Mouse (Mus musculus): ENCODE data around the gene Btg1. TPM values are rescaled to one million over a fixed set of nuclear protein-coding genes. Genes with fewer than 3 reads are reported as not detected.

The Btg1 gene
- polyA plus RNA-seq (2014; fragmentation: Nextera tagmentation; extraction: Ambion mirVana): 54.5 and 54.7 TPM in 2 replicates

DNA sequence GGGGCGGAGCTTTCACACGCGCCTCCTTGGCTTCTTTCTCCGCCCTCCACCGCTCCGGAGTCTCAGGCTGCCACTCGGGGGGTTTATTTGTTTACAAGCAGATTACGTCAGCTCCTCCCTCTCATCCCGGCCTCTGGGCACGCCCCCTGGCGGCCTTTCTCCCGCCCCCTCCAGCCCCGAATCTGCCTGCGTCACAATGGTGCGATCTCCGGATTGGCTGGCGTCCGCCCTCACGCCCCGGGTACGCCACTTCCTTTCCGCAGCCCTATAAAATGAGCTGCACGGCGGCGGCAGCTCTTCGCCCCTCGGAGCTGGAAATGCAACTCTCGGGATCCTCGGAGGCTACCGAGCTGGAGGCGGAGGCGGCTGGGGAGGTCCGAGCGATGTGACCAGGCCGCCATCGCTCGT lies at the start of gene Btg1:
Gene Btg1 (plus strand): TSS at position 298 of the 408 bp plus-strand sequence.
- H3K4me1 ChIP-seq (replicated peaks; ENCODE audit: control insufficient read depth, insufficient read depth, low read length): peaks cover 15% of the 10 kb centered on the region
- peak within 1 kb of the TSS; percentile 96 for H3K4me2 ChIP-seq (replicated peaks)
- peak; percentile 98 for ATAC-seq (ENCODE audit: low FRiP score)
- under 1% methylated on average over 36 of the region's 37 CpGs for WGBS
- peak within 1 kb of the TSS; percentile 99 for H3K9ac ChIP-seq
- H3K27me3 ChIP-seq (ENCODE audit: control insufficient read depth, insufficient read depth, low read length): no peaks in the 10 kb centered on the region
- no peaks in the 10 kb centered on the region for H3K9me3 ChIP-seq (ENCODE audit: control insufficient read depth, low read length)
- H3K4me3 ChIP-seq (replicated peaks; ENCODE audit: low read length): peak within 1 kb of the TSS; percentile 96
- peak within 1 kb of the TSS; percentile 95 for H3K27ac ChIP-seq
- H3K36me3 ChIP-seq (replicated peaks; ENCODE audit: control insufficient read depth, insufficient read depth): peaks cover 10% of the 10 kb centered on the region; the same call in 1 of the 2 replicates
- peak; percentile 99 for DNase-seq (ENCODE audit: low spot score)

GRCm38 (mm10) chr10:96569469-96569868 lies 47.3 kb upstream of the Btg1 start:
- Histone ChIP-seq H3K27me3 (ENCODE audit: control insufficient read depth, insufficient read depth, low read length) (no peaks in the 10 kb centered on the region), H3K27ac (no peak overlapping the region), H3K36me3 (replicated peaks; ENCODE audit: control insufficient read depth, insufficient read depth) (no peaks in the 10 kb centered on the region), H3K9me3 (ENCODE audit: control insufficient read depth, low read length) (0 out of 2 replicates have a peak, but pooled peaks cover 3% of the 10 kb centered on the region), H3K4me3 (replicated peaks; ENCODE audit: low read length) (no peak overlapping the region), H3K4me1 (replicated peaks; ENCODE audit: control insufficient read depth, insufficient read depth, low read length) (no peaks in the 10 kb centered on the region), H3K4me2 (replicated peaks) (no peak overlapping the region), H3K9ac (no peak overlapping the region)
- no peak for ATAC-seq (ENCODE audit: low FRiP score)
- no peak for DNase-seq (ENCODE audit: low spot score)
- 86% methylated on average over 8 of the region's 8 CpGs for WGBS

- Histone ChIP-seq H3K4me3 (replicated peaks; ENCODE audit: low read length) (no peak overlapping the region), H3K9me3 (ENCODE audit: control insufficient read depth, low read length) (0 out of 2 replicates have a peak, but pooled peaks cover 3% of the 10 kb centered on the region), H3K4me2 (replicated peaks) (no peak overlapping the region), H3K36me3 (replicated peaks; ENCODE audit: control insufficient read depth, insufficient read depth) (no peaks in the 10 kb centered on the region), H3K27me3 (ENCODE audit: control insufficient read depth, insufficient read depth, low read length) (no peaks in the 10 kb centered on the region), H3K4me1 (replicated peaks; ENCODE audit: control insufficient read depth, insufficient read depth, low read length) (no peaks in the 10 kb centered on the region), H3K9ac (no peak overlapping the region), H3K27ac (0 out of 2 replicates have a peak overlapping the region, but pooled peaks have one; percentile 26)
- WGBS: 47% methylated on average over 4 of the region's 4 CpGs
- DNase-seq (ENCODE audit: low spot score): no peak
- ATAC-seq (ENCODE audit: low FRiP score): no peak
Observed at GRCm38 (mm10) chr10:96571176-96571575, 45.6 kb upstream of the Btg1 start.

- Histone ChIP-seq H3K36me3 (replicated peaks; ENCODE audit: control insufficient read depth, insufficient read depth) (no peaks in the 10 kb centered on the region), H3K9ac (no peak overlapping the region), H3K4me1 (replicated peaks; ENCODE audit: control insufficient read depth, insufficient read depth, low read length) (no peaks in the 10 kb centered on the region), H3K4me2 (replicated peaks) (no peak overlapping the region), H3K27ac (no peak overlapping the region), H3K4me3 (replicated peaks; ENCODE audit: low read length) (no peak overlapping the region), H3K9me3 (ENCODE audit: control insufficient read depth, low read length) (no peaks in the 10 kb centered on the region), H3K27me3 (ENCODE audit: control insufficient read depth, insufficient read depth, low read length) (no peaks in the 10 kb centered on the region)
- 44% methylated on average over 6 of the region's 6 CpGs for WGBS
- DNase-seq (ENCODE audit: low spot score): no peak
- ATAC-seq (ENCODE audit: low FRiP score): no peak
Observed at GRCm38 (mm10) chr10:96574786-96575185, 42.0 kb upstream of the Btg1 start.

- no peak overlapping the region for H3K4me2 ChIP-seq (replicated peaks)
- WGBS: 91% methylated on average over 5 of the region's 5 CpGs
- H3K27me3 ChIP-seq (ENCODE audit: control insufficient read depth, insufficient read depth, low read length): no peaks in the 10 kb centered on the region
- no peak for ATAC-seq (ENCODE audit: low FRiP score)
- H3K9me3 ChIP-seq (ENCODE audit: control insufficient read depth, low read length): no peaks in the 10 kb centered on the region
- no peak overlapping the region for H3K27ac ChIP-seq
- H3K36me3 ChIP-seq (replicated peaks; ENCODE audit: control insufficient read depth, insufficient read depth): no peaks in the 10 kb centered on the region
- H3K4me1 ChIP-seq (replicated peaks; ENCODE audit: control insufficient read depth, insufficient read depth, low read length): no peaks in the 10 kb centered on the region
- H3K9ac ChIP-seq: no peak overlapping the region
- no peak overlapping the region for H3K4me3 ChIP-seq (replicated peaks; ENCODE audit: low read length)
- no peak for DNase-seq (ENCODE audit: low spot score)
Observed at GRCm38 (mm10) chr10:96575338-96575737, 41.5 kb upstream of the Btg1 start.

- no peak overlapping the region for H3K4me3 ChIP-seq (replicated peaks; ENCODE audit: low read length)
- H3K27ac ChIP-seq: no peak overlapping the region
- DNase-seq (ENCODE audit: low spot score) (peak; percentile 23), ATAC-seq (ENCODE audit: low FRiP score) (no peak)
- no peak overlapping the region for H3K4me2 ChIP-seq (replicated peaks)
- no peaks in the 10 kb centered on the region for H3K36me3 ChIP-seq (replicated peaks; ENCODE audit: control insufficient read depth, insufficient read depth)
- 76% methylated on average over 5 of the region's 5 CpGs for WGBS
- no peaks in the 10 kb centered on the region for H3K27me3 ChIP-seq (ENCODE audit: control insufficient read depth, insufficient read depth, low read length)
- no peak overlapping the region for H3K9ac ChIP-seq
- H3K4me1 ChIP-seq (replicated peaks; ENCODE audit: control insufficient read depth, insufficient read depth, low read length): peaks cover 7% of the 10 kb centered on the region; the same call in 1 of the 2 replicates
- H3K9me3 ChIP-seq (ENCODE audit: control insufficient read depth, low read length): no peaks in the 10 kb centered on the region
Observed at GRCm38 (mm10) chr10:96578924-96579323, 37.9 kb upstream of the Btg1 start.

DNA sequence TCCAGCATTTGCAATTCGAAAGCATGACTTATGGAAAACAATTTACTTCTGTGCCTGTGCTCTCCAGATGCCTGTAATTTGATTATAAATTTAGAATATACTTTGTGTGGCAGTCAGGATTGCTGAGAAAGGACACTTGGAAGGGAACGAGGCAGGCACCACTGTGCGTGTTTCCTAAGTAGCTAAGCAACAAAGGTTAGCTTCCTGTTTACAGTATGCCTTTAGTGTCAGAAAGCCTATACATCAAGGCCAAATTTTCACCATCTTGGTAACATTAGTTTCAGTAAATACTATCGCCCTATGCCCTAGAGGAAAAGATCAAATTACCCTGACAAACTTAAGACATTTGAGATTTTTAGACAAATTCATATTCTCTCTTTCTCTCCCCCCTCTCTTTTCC lies 37.4 kb upstream of the Btg1 start:
- no peak overlapping the region for H3K9ac ChIP-seq
- H3K4me1 ChIP-seq (replicated peaks; ENCODE audit: control insufficient read depth, insufficient read depth, low read length): peaks cover 7% of the 10 kb centered on the region; the same call in 1 of the 2 replicates
- no peak overlapping the region for H3K4me3 ChIP-seq (replicated peaks; ENCODE audit: low read length)
- H3K27me3 ChIP-seq (ENCODE audit: control insufficient read depth, insufficient read depth, low read length): no peaks in the 10 kb centered on the region
- ATAC-seq (ENCODE audit: low FRiP score): no peak
- no peaks in the 10 kb centered on the region for H3K36me3 ChIP-seq (replicated peaks; ENCODE audit: control insufficient read depth, insufficient read depth)
- 71% methylated on average over 4 of the region's 4 CpGs for WGBS
- H3K4me2 ChIP-seq (replicated peaks): no peak overlapping the region
- H3K9me3 ChIP-seq (ENCODE audit: control insufficient read depth, low read length): no peaks in the 10 kb centered on the region
- DNase-seq (ENCODE audit: low spot score): peak; percentile 20
- H3K27ac ChIP-seq: no peak overlapping the region

DNA sequence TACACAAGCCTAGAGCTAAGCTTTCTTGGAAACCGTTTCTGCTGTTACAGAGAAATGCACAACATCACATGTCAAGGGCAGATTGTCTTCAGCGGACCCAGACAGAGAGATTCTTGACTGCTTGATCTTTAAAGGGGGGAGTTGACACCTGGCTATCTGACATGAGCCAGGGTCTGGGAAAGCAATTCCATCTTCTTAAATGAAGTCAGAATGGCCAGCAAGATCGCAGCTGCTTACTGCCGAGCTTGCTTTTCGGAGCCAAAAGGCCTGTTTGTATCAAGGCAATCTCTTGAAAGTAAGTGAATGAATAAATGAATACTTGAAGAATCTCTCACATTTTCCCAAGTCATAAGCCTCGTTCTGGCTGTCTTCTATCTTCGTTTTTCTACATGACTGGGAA lies 36.6 kb upstream of the Btg1 start:
- H3K27me3 ChIP-seq (ENCODE audit: control insufficient read depth, insufficient read depth, low read length): no peaks in the 10 kb centered on the region
- no peak overlapping the region for H3K27ac ChIP-seq
- H3K9me3 ChIP-seq (ENCODE audit: control insufficient read depth, low read length): no peaks in the 10 kb centered on the region
- peak; percentile 20 for DNase-seq (ENCODE audit: low spot score)
- H3K4me3 ChIP-seq (replicated peaks; ENCODE audit: low read length): no peak overlapping the region
- H3K36me3 ChIP-seq (replicated peaks; ENCODE audit: control insufficient read depth, insufficient read depth): no peaks in the 10 kb centered on the region
- 80% methylated on average over 7 of the region's 7 CpGs for WGBS
- H3K9ac ChIP-seq: no peak overlapping the region
- H3K4me1 ChIP-seq (replicated peaks; ENCODE audit: control insufficient read depth, insufficient read depth, low read length): peaks cover 7% of the 10 kb centered on the region; the same call in 1 of the 2 replicates
- ATAC-seq (ENCODE audit: low FRiP score): no peak
- H3K4me2 ChIP-seq (replicated peaks): no peak overlapping the region

DNA sequence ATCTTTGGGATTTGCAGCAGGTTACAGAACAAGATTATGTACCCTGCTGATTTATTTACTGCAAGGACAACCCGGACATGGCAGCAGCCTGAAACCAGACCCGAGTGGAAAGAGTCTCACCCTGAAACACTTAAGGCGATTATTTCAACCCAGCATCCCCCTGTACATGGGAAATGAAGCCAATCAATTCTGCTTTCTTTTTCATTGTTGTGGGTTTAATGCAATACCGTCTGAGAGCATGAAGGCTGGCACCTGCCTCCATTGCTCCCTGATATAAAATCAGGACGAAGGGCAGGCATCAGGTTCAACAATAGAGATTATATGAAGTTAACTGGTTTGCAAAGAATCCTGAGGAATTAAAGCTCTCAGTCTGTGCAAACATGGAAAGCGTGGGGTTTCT lies 35.6 kb upstream of the Btg1 start:
- Histone ChIP-seq H3K36me3 (replicated peaks; ENCODE audit: control insufficient read depth, insufficient read depth) (no peaks in the 10 kb centered on the region), H3K27ac (no peak overlapping the region; the same call in 1 of the 2 replicates), H3K9me3 (ENCODE audit: control insufficient read depth, low read length) (no peaks in the 10 kb centered on the region), H3K9ac (no peak overlapping the region), H3K4me3 (replicated peaks; ENCODE audit: low read length) (no peak overlapping the region), H3K4me1 (replicated peaks; ENCODE audit: control insufficient read depth, insufficient read depth, low read length) (peaks cover 7% of the 10 kb centered on the region; the same call in 1 of the 2 replicates), H3K4me2 (replicated peaks) (no peak overlapping the region), H3K27me3 (ENCODE audit: control insufficient read depth, insufficient read depth, low read length) (no peaks in the 10 kb centered on the region)
- DNase-seq (ENCODE audit: low spot score): peak; percentile 17
- ATAC-seq (ENCODE audit: low FRiP score): no peak
- 49% methylated on average over 6 of the region's 6 CpGs for WGBS

Measured in hindbrain, embryonic 14.5 days (tissue).